Mouse (Mus musculus): Measurements from ENCODE around the gene Hist1h1c.
"Not testable (repeated sequence)": the region's sequence is repeated elsewhere in the genome, so short reads cannot be mapped to it uniquely, and the experiment has no call there.

DNA sequence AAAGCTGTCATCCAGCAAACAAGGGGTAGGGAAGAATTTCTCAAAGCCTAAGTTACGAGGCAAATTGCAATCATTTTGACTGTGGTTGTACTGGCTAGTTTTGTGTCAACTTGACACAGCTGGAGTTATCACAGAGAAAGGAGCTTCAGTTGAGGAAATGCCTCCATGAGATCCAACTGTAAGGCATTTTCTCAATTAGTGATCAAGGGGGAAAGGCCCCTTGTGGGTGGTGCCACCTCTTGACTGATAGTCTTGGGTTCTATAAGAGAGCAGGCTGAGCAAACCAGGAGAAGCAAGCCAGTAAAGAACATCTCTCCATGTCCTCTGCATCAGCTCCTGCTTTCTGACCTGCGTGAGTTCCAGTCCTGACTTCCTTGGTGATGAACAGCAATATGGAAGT, 31.0 kb downstream of the Hist1h1c start, which contains the start of gene Trim38:
- not testable (repeated sequence) for TF ChIP-seq CTCF (IDR thresholded peaks at IDR 0.05; ENCODE audit: borderline replicate concordance, extremely low read depth, insufficient read depth, insufficient read length); POLR2A (IDR thresholded peaks at IDR 0.05; ENCODE audit: borderline replicate concordance, extremely low read depth, insufficient read depth, insufficient read length, poor library complexity, severe bottlenecking)

All from brain, embryonic 14.5 days (tissue).